Mouse (Mus musculus) C2C12 (cell line): ENCODE measurements around the gene Ccnt2.

Source experiments
- CTCF ChIP-seq: IDR thresholded peaks from one replicate; pipeline ENCODE4 v1.5.1; 2011; ENCODE audit not compliant: control insufficient read depth, insufficient read depth, insufficient read length
- USF1 ChIP-seq: IDR thresholded peaks from one replicate; pipeline ENCODE4 v1.6.1; 2011; ENCODE audit warnings: low read depth, mild to moderate bottlenecking, control low read depth, moderate library complexity

- TF ChIP-seq USF1: no peak
- TF ChIP-seq CTCF: no peak
Observed at GRCm38 (mm10) chr1:127731086-127731485, 42.9 kb upstream of the Ccnt2 start.
